Mouse (Mus musculus): ENCODE measurements around the gene Sin3a. TPM values are rescaled to one million over a fixed set of nuclear protein-coding genes. Genes with fewer than 3 reads are reported as not detected.

Gene Sin3a
- polyA plus RNA-seq, 1 experiment from 2014 or later: 34.4 TPM

- H3K9ac ChIP-seq (ENCODE audit: low read depth, low read length): no peak overlapping the region
- peaks cover 20% of the 10 kb centered on the region for H3K36me3 ChIP-seq (ENCODE audit: control insufficient read depth, insufficient read depth, low read length)
- H3K27me3 ChIP-seq (ENCODE audit: control insufficient read depth, insufficient read depth, low read length): no peaks in the 10 kb centered on the region
- no peak overlapping the region for H3K4me3 ChIP-seq (ENCODE audit: low read depth, low read length)
- H3K9me3 ChIP-seq (replicated peaks; ENCODE audit: control insufficient read depth, low read length): no peaks in the 10 kb centered on the region
- H3K27ac ChIP-seq (ENCODE audit: low read depth, low read length): no peak overlapping the region
- H3K4me1 ChIP-seq (ENCODE audit: control insufficient read depth, insufficient read depth, low read length): no peaks in the 10 kb centered on the region
- H3K4me2 ChIP-seq: no peak overlapping the region
- no peak for ATAC-seq (replicated peaks; ENCODE audit: insufficient number of reproducible peaks, low FRiP score, low TSS enrichment)
- 81% methylated on average over 17 of the region's 17 CpGs for WGBS (ENCODE audit: insufficient replicate concordance)
Measured at GRCm38 (mm10) chr9:57141417-57142353, 69.8 kb downstream of the Sin3a start.

DNA sequence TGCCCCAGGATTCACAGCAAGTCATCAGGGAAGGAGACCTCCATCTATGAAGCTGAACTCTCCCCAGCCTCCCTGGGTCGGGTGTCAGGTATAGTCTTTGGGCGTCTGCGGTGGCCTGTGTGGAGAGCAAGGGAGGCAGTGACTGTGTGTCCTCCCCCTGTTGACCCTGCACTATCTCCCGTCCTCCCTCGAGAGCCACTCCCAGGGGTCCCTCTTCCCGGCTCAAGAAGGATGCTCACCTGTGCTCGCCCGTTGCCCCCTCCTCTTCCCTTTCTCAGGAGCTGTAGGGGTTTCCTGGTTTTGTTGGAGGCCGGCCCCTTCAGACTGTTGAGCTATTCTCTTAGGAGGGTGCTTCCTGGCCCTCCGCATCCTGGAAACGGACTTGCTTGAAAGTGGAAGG is 71.4 kb downstream of the Sin3a start:
- H3K4me2 ChIP-seq: no peak overlapping the region
- WGBS (ENCODE audit: insufficient replicate concordance): 81% methylated on average over 11 of the region's 11 CpGs
- H3K9me3 ChIP-seq (replicated peaks; ENCODE audit: control insufficient read depth, low read length): no peaks in the 10 kb centered on the region
- ATAC-seq (replicated peaks; ENCODE audit: insufficient number of reproducible peaks, low FRiP score, low TSS enrichment): no peak
- H3K9ac ChIP-seq (ENCODE audit: low read depth, low read length): no peak overlapping the region
- H3K27me3 ChIP-seq (ENCODE audit: control insufficient read depth, insufficient read depth, low read length): no peaks in the 10 kb centered on the region
- peaks cover 14% of the 10 kb centered on the region for H3K36me3 ChIP-seq (ENCODE audit: control insufficient read depth, insufficient read depth, low read length)
- peaks cover 4% of the 10 kb centered on the region; the same call in 1 of the 2 replicates for H3K4me1 ChIP-seq (ENCODE audit: control insufficient read depth, insufficient read depth, low read length)
- H3K4me3 ChIP-seq (ENCODE audit: low read depth, low read length): no peak overlapping the region
- no peak overlapping the region for H3K27ac ChIP-seq (ENCODE audit: low read depth, low read length)

DNA sequence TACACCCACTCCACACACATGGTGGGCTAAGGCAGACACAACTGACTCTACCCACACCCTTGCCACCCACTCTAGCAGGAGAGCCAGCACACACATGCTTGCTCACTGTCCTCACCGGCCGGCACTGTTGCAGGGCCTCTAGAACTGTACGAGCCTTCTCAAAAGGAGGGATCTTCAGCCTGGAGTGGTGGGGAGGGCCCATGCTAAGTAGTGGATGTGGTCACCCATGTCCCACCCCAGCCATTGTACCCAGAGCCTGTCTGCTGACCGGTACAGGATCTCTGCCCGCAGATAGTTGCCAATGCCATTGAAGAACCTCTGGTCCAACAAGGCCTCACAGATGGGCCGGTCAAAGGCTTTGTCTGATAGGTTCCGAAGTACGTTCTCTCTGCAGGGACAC is 73.0 kb downstream of the Sin3a start:
- H3K9me3 ChIP-seq (replicated peaks; ENCODE audit: control insufficient read depth, low read length): no peaks in the 10 kb centered on the region
- ATAC-seq (replicated peaks; ENCODE audit: insufficient number of reproducible peaks, low FRiP score, low TSS enrichment): no peak
- no peak overlapping the region for H3K4me2 ChIP-seq
- H3K9ac ChIP-seq (ENCODE audit: low read depth, low read length): no peak overlapping the region
- H3K36me3 ChIP-seq (ENCODE audit: control insufficient read depth, insufficient read depth, low read length): peaks cover 9% of the 10 kb centered on the region
- no peak overlapping the region for H3K4me3 ChIP-seq (ENCODE audit: low read depth, low read length)
- H3K27ac ChIP-seq (ENCODE audit: low read depth, low read length): no peak overlapping the region
- H3K27me3 ChIP-seq (ENCODE audit: control insufficient read depth, insufficient read depth, low read length): no peaks in the 10 kb centered on the region
- WGBS (ENCODE audit: insufficient replicate concordance): 89% methylated on average over 8 of the region's 8 CpGs
- peaks cover 4% of the 10 kb centered on the region; the same call in 1 of the 2 replicates for H3K4me1 ChIP-seq (ENCODE audit: control insufficient read depth, insufficient read depth, low read length)

DNA sequence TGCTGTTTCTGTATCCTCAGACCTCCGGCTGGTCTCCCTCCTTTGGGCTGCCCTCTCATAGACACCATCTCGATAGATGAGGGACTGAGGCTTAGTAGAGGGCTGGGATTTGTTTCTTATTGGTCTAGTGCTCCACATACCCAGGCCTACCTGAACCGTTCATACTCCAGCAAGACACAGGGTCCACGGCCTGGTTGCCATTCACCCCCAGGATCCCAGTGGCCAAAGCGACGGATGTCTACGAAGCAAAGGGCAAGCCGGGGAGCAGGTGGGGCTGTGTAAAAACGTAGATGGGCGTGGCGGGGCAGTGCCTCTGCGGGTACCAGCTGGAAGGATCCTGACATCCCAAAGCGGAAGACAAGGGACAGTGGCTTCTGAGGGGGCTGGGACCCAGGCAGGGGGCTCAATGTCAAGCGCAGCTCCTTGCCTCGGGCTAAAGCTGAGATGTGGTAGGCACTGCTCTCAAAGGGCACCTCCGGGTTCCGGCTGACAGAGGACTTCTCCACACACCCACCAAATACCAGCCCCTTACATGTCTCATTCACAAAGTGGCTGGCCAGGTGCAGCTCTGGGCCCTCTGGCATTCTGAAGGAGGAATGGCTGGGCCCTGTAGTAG is 74.7 kb downstream of the Sin3a start:
- Histone ChIP-seq H3K4me3 (ENCODE audit: low read depth, low read length) (no peak overlapping the region), H3K9ac (ENCODE audit: low read depth, low read length) (peak overlapping the region; percentile 82; the same call in 1 of the 2 replicates)
- WGBS (ENCODE audit: insufficient replicate concordance): 84% methylated on average over 17 of the region's 17 CpGs

GRCm38 (mm10) chr9:57147205-57148143 is 75.6 kb downstream of the Sin3a start:
- Histone ChIP-seq H3K9me3 (replicated peaks; ENCODE audit: control insufficient read depth, low read length) (no peaks in the 10 kb centered on the region), H3K9ac (ENCODE audit: low read depth, low read length) (peak overlapping the region; percentile 82), H3K4me2 (peak overlapping the region; percentile 89), H3K4me1 (ENCODE audit: control insufficient read depth, insufficient read depth, low read length) (peaks cover 4% of the 10 kb centered on the region; the same call in 1 of the 2 replicates), H3K27me3 (ENCODE audit: control insufficient read depth, insufficient read depth, low read length) (no peaks in the 10 kb centered on the region), H3K27ac (ENCODE audit: low read depth, low read length) (peak overlapping the region; percentile 75), H3K36me3 (ENCODE audit: control insufficient read depth, insufficient read depth, low read length) (no peaks in the 10 kb centered on the region), H3K4me3 (ENCODE audit: low read depth, low read length) (peak overlapping the region; percentile 54)
- no peak for ATAC-seq (replicated peaks; ENCODE audit: insufficient number of reproducible peaks, low FRiP score, low TSS enrichment)
- 5% methylated on average over 19 of the region's 19 CpGs for WGBS (ENCODE audit: insufficient replicate concordance)

More for the DNA sequence above, 74.7 kb downstream of the Sin3a start:
- ATAC-seq (replicated peaks; ENCODE audit: insufficient number of reproducible peaks, low FRiP score, low TSS enrichment): no peak
- Histone ChIP-seq H3K4me2 (peak overlapping the region; percentile 89; the same call in 1 of the 2 replicates), H3K27me3 (ENCODE audit: control insufficient read depth, insufficient read depth, low read length) (no peaks in the 10 kb centered on the region), H3K4me1 (ENCODE audit: control insufficient read depth, insufficient read depth, low read length) (peaks cover 4% of the 10 kb centered on the region; the same call in 1 of the 2 replicates), H3K36me3 (ENCODE audit: control insufficient read depth, insufficient read depth, low read length) (no peaks in the 10 kb centered on the region), H3K27ac (ENCODE audit: low read depth, low read length) (no peak overlapping the region), H3K9me3 (replicated peaks; ENCODE audit: control insufficient read depth, low read length) (no peaks in the 10 kb centered on the region)

DNA sequence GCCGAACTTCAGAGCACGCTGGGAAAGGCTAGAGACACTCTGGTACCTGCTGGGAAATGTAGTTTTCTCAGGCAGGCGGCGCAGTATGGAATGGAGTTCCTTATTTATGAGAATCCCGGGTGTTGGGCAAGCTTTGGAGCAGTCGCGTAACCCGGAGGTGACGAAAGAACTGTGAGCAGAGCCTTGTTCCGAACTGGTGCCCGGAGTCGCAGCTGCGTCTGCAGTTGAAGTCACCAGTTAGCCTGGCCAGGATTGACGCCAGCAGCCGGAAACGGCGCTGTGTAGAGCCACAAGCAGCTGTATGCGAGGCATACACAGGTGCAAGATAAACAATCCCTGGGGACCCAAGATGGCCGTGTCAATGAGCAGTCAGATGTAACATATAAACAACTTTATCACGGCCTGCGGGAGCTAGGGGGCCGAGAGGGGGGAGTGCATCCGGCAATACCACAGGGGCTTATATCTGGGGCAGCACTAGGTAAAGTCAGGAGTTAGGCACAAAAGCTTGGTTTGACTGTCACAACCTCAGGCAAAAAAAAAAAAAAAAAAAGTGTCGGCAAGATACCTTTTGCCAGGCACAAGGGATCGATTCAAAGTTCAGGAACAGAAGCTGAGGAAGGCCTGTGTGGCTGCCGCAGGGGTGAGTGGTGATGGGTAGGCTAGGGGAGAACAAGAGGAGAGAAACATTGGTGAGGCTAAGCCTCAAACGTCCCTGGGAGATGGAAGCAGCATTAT is 76.5 kb downstream of the Sin3a start, which contains the start of gene Neil1:
Gene Neil1, minus strand, starts transcription at position 162 of the 735 bp plus-strand sequence.
- Histone ChIP-seq H3K4me1 (ENCODE audit: control insufficient read depth, insufficient read depth, low read length) (peaks cover 4% of the 10 kb centered on the region; the same call in 1 of the 2 replicates), H3K4me3 (ENCODE audit: low read depth, low read length) (peak within 1 kb of the TSS; percentile 54), H3K9me3 (replicated peaks; ENCODE audit: control insufficient read depth, low read length) (no peaks in the 10 kb centered on the region), H3K4me2 (peak within 1 kb of the TSS; percentile 89), H3K9ac (ENCODE audit: low read depth, low read length) (peak within 1 kb of the TSS; percentile 82), H3K27ac (ENCODE audit: low read depth, low read length) (peak within 1 kb of the TSS; percentile 75), H3K36me3 (ENCODE audit: control insufficient read depth, insufficient read depth, low read length) (no peaks in the 10 kb centered on the region), H3K27me3 (ENCODE audit: control insufficient read depth, insufficient read depth, low read length) (no peaks in the 10 kb centered on the region)
- WGBS (ENCODE audit: insufficient replicate concordance): 2% methylated on average over 27 of the region's 27 CpGs
- ATAC-seq (replicated peaks; ENCODE audit: insufficient number of reproducible peaks, low FRiP score, low TSS enrichment): peak; percentile 82

- Histone ChIP-seq H3K4me2 (peak overlapping the region; percentile 89), H3K9me3 (replicated peaks; ENCODE audit: control insufficient read depth, low read length) (no peaks in the 10 kb centered on the region), H3K36me3 (ENCODE audit: control insufficient read depth, insufficient read depth, low read length) (no peaks in the 10 kb centered on the region), H3K9ac (ENCODE audit: low read depth, low read length) (no peak overlapping the region), H3K27me3 (ENCODE audit: control insufficient read depth, insufficient read depth, low read length) (no peaks in the 10 kb centered on the region), H3K27ac (ENCODE audit: low read depth, low read length) (no peak overlapping the region), H3K4me1 (ENCODE audit: control insufficient read depth, insufficient read depth, low read length) (peaks cover 4% of the 10 kb centered on the region; the same call in 1 of the 2 replicates), H3K4me3 (ENCODE audit: low read depth, low read length) (no peak overlapping the region)
- WGBS (ENCODE audit: insufficient replicate concordance): 76% methylated on average over 6 of the region's 6 CpGs
- ATAC-seq (replicated peaks; ENCODE audit: insufficient number of reproducible peaks, low FRiP score, low TSS enrichment): no peak
Measured at GRCm38 (mm10) chr9:57149021-57149420, 77.2 kb downstream of the Sin3a start.

Measured in heart, embryonic 11.5 days (tissue).